Mouse (Mus musculus) limb, embryonic 12.5 days (tissue): ENCODE results near the gene Robo4. TPM values are rescaled to one million over a fixed set of nuclear protein-coding genes. Genes with fewer than 3 reads are reported as not detected.
A peak's percentile ranks its signal among the peaks of the same experiment; 100 is the strongest.

Experiments
- ATAC-seq: fragments of 200-750 bp; cut with Nextera tagmentation; 2 replicates; pipeline ENCODE4 v1.8.0; 2017; ENCODE audit warnings: low read depth, moderate TSS enrichment; ENCODE audit not compliant: insufficient number of reproducible peaks, insufficient read depth, low FRiP score, low TSS enrichment
- H3K27ac ChIP-seq: fragments of 300-500 bp; sonication (generic); 2 replicates; pipeline ENCODE4 v1.5.1; 2016; ENCODE audit warnings: mild to moderate bottlenecking, moderate library complexity
- H3K27me3 ChIP-seq: fragments of 300-500 bp; sonication (generic); 2 replicates; pipeline ENCODE4 v1.6.1; 2016; ENCODE audit warnings: mild to moderate bottlenecking, moderate library complexity
- H3K36me3 ChIP-seq: fragments of 300-500 bp; sonication (generic); 2 replicates; pipeline ENCODE4 v1.6.1; 2016; ENCODE audit warnings: mild to moderate bottlenecking, moderate library complexity
- H3K4me1 ChIP-seq: fragments of 300-500 bp; sonication (generic); replicated peaks from 2 replicates; pipeline ENCODE4 v1.6.1; 2016
- H3K4me2 ChIP-seq: fragments of 300-500 bp; sonication (generic); 2 replicates; pipeline ENCODE4 v1.6.1; 2016; ENCODE audit warnings: mild to moderate bottlenecking, moderate library complexity
- H3K4me3 ChIP-seq: fragments of 300-500 bp; sonication (generic); replicated peaks from 2 replicates; pipeline ENCODE4 v1.5.1; 2016; ENCODE audit warnings: mild to moderate bottlenecking
- H3K9ac ChIP-seq: fragments of 300-500 bp; sonication (generic); replicated peaks from 2 replicates; pipeline ENCODE4 v1.6.1; 2016; ENCODE audit warnings: mild to moderate bottlenecking, moderate library complexity
- H3K9me3 ChIP-seq: fragments of 300-500 bp; sonication (generic); 2 replicates; pipeline ENCODE4 v1.6.1; 2016; ENCODE audit warnings: mild to moderate bottlenecking, moderate library complexity
- WGBS: fragments of 180-500 bp; shearing (Covaris S2); methylation state at CpG from one replicate; pipeline ENCODE4 v1.1.7; 2016; 5-methylcytosine and 5-hydroxymethylcytosine counted together
- polyA plus RNA-seq: library from polyadenylated mRNA; unstranded; fragments of >200 nt; fragmentation: Nextera tagmentation; extraction: Ambion mirVana; gene quantifications from 2 replicates; pipeline ENCODE4 v1.2.1, GENCODE M21; 2016

Robo4 gene
- polyA plus RNA-seq: 8.4 and 10.3 TPM in 2 replicates

- Histone ChIP-seq H3K9me3 (no peaks in the 10 kb centered on the region), H3K27me3 (peaks cover 26% of the 10 kb centered on the region), H3K4me1 (no peaks in the 10 kb centered on the region), H3K4me2 (no peak within 1 kb of the TSS), H3K27ac (no peak within 1 kb of the TSS), H3K36me3 (no peaks in the 10 kb centered on the region), H3K9ac (no peak within 1 kb of the TSS), H3K4me3 (no peak within 1 kb of the TSS)
- 13% methylated on average over 7 of the region's 7 CpGs for WGBS
- no peak for ATAC-seq
Observed at GRCm38 (mm10) chr9:37401802-37402201, at the start of gene Robo4. TSS of gene Robo4 (plus strand) at chr9:37401897.

- Histone ChIP-seq H3K4me1 (peaks cover 2% of the 10 kb centered on the region; the same call in 1 of the 2 replicates), H3K9ac (no peak overlapping the region), H3K9me3 (no peaks in the 10 kb centered on the region), H3K4me2 (no peak overlapping the region), H3K27me3 (no peaks in the 10 kb centered on the region; the same call in 1 of the 2 replicates), H3K27ac (no peak overlapping the region), H3K4me3 (no peak overlapping the region), H3K36me3 (no peaks in the 10 kb centered on the region)
- WGBS: 77% methylated on average over 1 of the region's 1 CpGs
- ATAC-seq: no peak
Observed at GRCm38 (mm10) chr9:37354485-37354884, 47.2 kb upstream of the Robo4 start.

GRCm38 (mm10) chr9:37358713-37359330 is 42.9 kb upstream of the Robo4 start:
- Histone ChIP-seq H3K9ac (no peak overlapping the region), H3K27me3 (no peaks in the 10 kb centered on the region), H3K4me3 (no peak overlapping the region), H3K27ac (peak overlapping the region; percentile 62; the same call in 1 of the 2 replicates), H3K36me3 (no peaks in the 10 kb centered on the region), H3K4me2 (no peak overlapping the region), H3K9me3 (no peaks in the 10 kb centered on the region), H3K4me1 (peaks cover 7% of the 10 kb centered on the region; the same call in 1 of the 2 replicates)
- no peak for ATAC-seq
- 83% methylated on average over 7 of the region's 7 CpGs for WGBS

- Histone ChIP-seq H3K27me3 (no peaks in the 10 kb centered on the region), H3K4me3 (no peak overlapping the region), H3K4me1 (peaks cover 7% of the 10 kb centered on the region; the same call in 1 of the 2 replicates), H3K9me3 (no peaks in the 10 kb centered on the region), H3K27ac (peak overlapping the region; percentile 62), H3K9ac (no peak overlapping the region), H3K36me3 (no peaks in the 10 kb centered on the region), H3K4me2 (no peak overlapping the region)
- ATAC-seq: peak; percentile 52; the same call in 1 of the 2 replicates
- WGBS: 59% methylated on average over 6 of the region's 6 CpGs
Observed at GRCm38 (mm10) chr9:37359331-37360220, 42.1 kb upstream of the Robo4 start.

GRCm38 (mm10) chr9:37362084-37362483 is 39.6 kb upstream of the Robo4 start:
- no peaks in the 10 kb centered on the region for H3K36me3 ChIP-seq
- no peak overlapping the region for H3K27ac ChIP-seq
- 0 out of 2 replicates have a peak, but pooled peaks cover under 1% of the 10 kb centered on the region for H3K27me3 ChIP-seq
- H3K4me1 ChIP-seq: peaks cover 7% of the 10 kb centered on the region; the same call in 1 of the 2 replicates
- no peak overlapping the region for H3K9ac ChIP-seq
- no peak overlapping the region for H3K4me3 ChIP-seq
- no peak for ATAC-seq
- no peak overlapping the region for H3K4me2 ChIP-seq
- no peaks in the 10 kb centered on the region for H3K9me3 ChIP-seq

GRCm38 (mm10) chr9:37362881-37363280 is 38.8 kb upstream of the Robo4 start:
- H3K9me3 ChIP-seq: no peaks in the 10 kb centered on the region

GRCm38 (mm10) chr9:37363551-37363950 is 38.1 kb upstream of the Robo4 start:
- H3K27ac ChIP-seq: no peak overlapping the region
- H3K4me1 ChIP-seq: peaks cover 7% of the 10 kb centered on the region; the same call in 1 of the 2 replicates
- no peak for ATAC-seq
- H3K27me3 ChIP-seq: 0 out of 2 replicates have a peak, but pooled peaks cover 3% of the 10 kb centered on the region
- H3K4me2 ChIP-seq: no peak overlapping the region
- H3K4me3 ChIP-seq: no peak overlapping the region
- 70% methylated on average over 3 of the region's 3 CpGs for WGBS
- H3K9ac ChIP-seq: no peak overlapping the region
- H3K36me3 ChIP-seq: no peaks in the 10 kb centered on the region
- H3K9me3 ChIP-seq: no peaks in the 10 kb centered on the region

More at GRCm38 (mm10) chr9:37362881-37363280, 38.8 kb upstream of the Robo4 start:
- H3K9ac ChIP-seq: no peak overlapping the region
- H3K36me3 ChIP-seq: no peaks in the 10 kb centered on the region
- 63% methylated on average over 1 of the region's 1 CpGs for WGBS
- H3K4me1 ChIP-seq: peaks cover 7% of the 10 kb centered on the region; the same call in 1 of the 2 replicates
- H3K4me2 ChIP-seq: no peak overlapping the region
- H3K4me3 ChIP-seq: no peak overlapping the region
- no peak overlapping the region for H3K27ac ChIP-seq
- 0 out of 2 replicates have a peak, but pooled peaks cover 3% of the 10 kb centered on the region for H3K27me3 ChIP-seq
- ATAC-seq: no peak

- 84% methylated on average over 3 of the region's 3 CpGs for WGBS
- no peak overlapping the region for H3K4me3 ChIP-seq
- ATAC-seq: no peak
Observed at GRCm38 (mm10) chr9:37364392-37364791, 37.3 kb upstream of the Robo4 start.

GRCm38 (mm10) chr9:37365706-37366105 is 36.0 kb upstream of the Robo4 start:
- Histone ChIP-seq H3K4me2 (no peak overlapping the region), H3K4me1 (no peaks in the 10 kb centered on the region), H3K9ac (no peak overlapping the region), H3K36me3 (no peaks in the 10 kb centered on the region), H3K27me3 (0 out of 2 replicates have a peak, but pooled peaks cover 3% of the 10 kb centered on the region), H3K4me3 (no peak overlapping the region), H3K9me3 (no peaks in the 10 kb centered on the region), H3K27ac (no peak overlapping the region)
- 69% methylated on average over 5 of the region's 5 CpGs for WGBS
- ATAC-seq: no peak

More at GRCm38 (mm10) chr9:37364392-37364791, 37.3 kb upstream of the Robo4 start:
- H3K36me3 ChIP-seq: no peaks in the 10 kb centered on the region
- H3K27ac ChIP-seq: no peak overlapping the region
- no peaks in the 10 kb centered on the region for H3K9me3 ChIP-seq
- no peak overlapping the region for H3K4me2 ChIP-seq
- 0 out of 2 replicates have a peak, but pooled peaks cover 3% of the 10 kb centered on the region for H3K27me3 ChIP-seq
- H3K4me1 ChIP-seq: peaks cover 6% of the 10 kb centered on the region; the same call in 1 of the 2 replicates
- H3K9ac ChIP-seq: no peak overlapping the region

- H3K27ac ChIP-seq: no peak within 1 kb of the TSS
- WGBS: 80% methylated on average over 17 of the region's 17 CpGs
- H3K4me2 ChIP-seq: no peak within 1 kb of the TSS
- ATAC-seq: no peak
- no peak within 1 kb of the TSS for H3K9ac ChIP-seq
- no peak within 1 kb of the TSS for H3K4me3 ChIP-seq
- no peaks in the 10 kb centered on the region for H3K9me3 ChIP-seq
- 0 out of 2 replicates have a peak, but pooled peaks cover 3% of the 10 kb centered on the region for H3K27me3 ChIP-seq
- no peaks in the 10 kb centered on the region for H3K4me1 ChIP-seq
- H3K36me3 ChIP-seq: no peaks in the 10 kb centered on the region
Observed at GRCm38 (mm10) chr9:37367301-37368080, 34.2 kb upstream of the Robo4 start, which contains the start of gene Hepacam. TSS of gene Hepacam (plus strand) at chr9:37367351.
